Mouse (Mus musculus): ENCODE data around the gene Scp2d1.
"Not testable (repeated sequence)": the region's sequence is repeated elsewhere in the genome, so short reads cannot be mapped to it uniquely, and the experiment has no call there.

Gene Scp2d1

GRCm38 (mm10) chr2:144823356-144823755 lies at the start of gene Scp2d1:
Gene Scp2d1 (plus strand): TSS chr2:144823656.
- DNase-seq (ENCODE audit: low read depth, low spot score): not testable (repeated sequence)

- no peak for DNase-seq (ENCODE audit: low read depth, low spot score)
Measured at GRCm38 (mm10) chr2:144774636-144775160, 48.8 kb upstream of the Scp2d1 start.

- DNase-seq (ENCODE audit: low read depth, low spot score): no peak
Measured at GRCm38 (mm10) chr2:144775626-144776025, 47.8 kb upstream of the Scp2d1 start.

GRCm38 (mm10) chr2:144779263-144779662 lies 44.2 kb upstream of the Scp2d1 start:
- DNase-seq (ENCODE audit: low read depth, low spot score): no peak

- no peak for DNase-seq (ENCODE audit: low read depth, low spot score)
Measured at GRCm38 (mm10) chr2:144780731-144781130, 42.7 kb upstream of the Scp2d1 start.

GRCm38 (mm10) chr2:144781871-144782270 lies 41.6 kb upstream of the Scp2d1 start:
- no peak for DNase-seq (ENCODE audit: low read depth, low spot score)

- DNase-seq (ENCODE audit: low read depth, low spot score): no peak
Measured at GRCm38 (mm10) chr2:144782481-144782880, 41.0 kb upstream of the Scp2d1 start.

- DNase-seq (ENCODE audit: low read depth, low spot score): no peak
Measured at GRCm38 (mm10) chr2:144783190-144783589, 40.3 kb upstream of the Scp2d1 start.

GRCm38 (mm10) chr2:144783831-144784230 lies 39.6 kb upstream of the Scp2d1 start:
- no peak for DNase-seq (ENCODE audit: low read depth, low spot score)

- DNase-seq (ENCODE audit: low read depth, low spot score): no peak
Measured at GRCm38 (mm10) chr2:144791671-144792294, 31.7 kb upstream of the Scp2d1 start.

- DNase-seq (ENCODE audit: low read depth, low spot score): no peak
Measured at GRCm38 (mm10) chr2:144797515-144797914, 25.9 kb upstream of the Scp2d1 start.

- no peak for DNase-seq (ENCODE audit: low read depth, low spot score)
Measured at GRCm38 (mm10) chr2:144807766-144808754, 15.4 kb upstream of the Scp2d1 start.

GRCm38 (mm10) chr2:144828457-144828985 lies 5.1 kb downstream of the Scp2d1 start:
- no peak for DNase-seq (ENCODE audit: low read depth, low spot score)

GRCm38 (mm10) chr2:144836667-144837311 lies 13.3 kb downstream of the Scp2d1 start:
- DNase-seq (ENCODE audit: low read depth, low spot score): no peak

- no peak for DNase-seq (ENCODE audit: low read depth, low spot score)
Measured at GRCm38 (mm10) chr2:144837312-144837679, 13.8 kb downstream of the Scp2d1 start.

- no peak for DNase-seq (ENCODE audit: low read depth, low spot score)
Measured at GRCm38 (mm10) chr2:144868827-144869226, 45.4 kb downstream of the Scp2d1 start.

Measured in embryo, embryonic 11.5 days (tissue).